Mouse (Mus musculus): ENCODE data around the gene 2210011C24Rik.
A peak's percentile ranks its signal among the peaks of the same experiment; 100 is the strongest.

2210011C24Rik gene

GRCm38 (mm10) chr8:84011705-84012498 lies at the start of gene 2210011C24Rik:
Gene 2210011C24Rik, minus strand, starts transcription at chr8:84012171.
- peak in 1 of 2 experiments; percentile 18 for DNase-seq (ENCODE audit: low read depth in 2 of 2, low spot score in 2 of 2)

DNA sequence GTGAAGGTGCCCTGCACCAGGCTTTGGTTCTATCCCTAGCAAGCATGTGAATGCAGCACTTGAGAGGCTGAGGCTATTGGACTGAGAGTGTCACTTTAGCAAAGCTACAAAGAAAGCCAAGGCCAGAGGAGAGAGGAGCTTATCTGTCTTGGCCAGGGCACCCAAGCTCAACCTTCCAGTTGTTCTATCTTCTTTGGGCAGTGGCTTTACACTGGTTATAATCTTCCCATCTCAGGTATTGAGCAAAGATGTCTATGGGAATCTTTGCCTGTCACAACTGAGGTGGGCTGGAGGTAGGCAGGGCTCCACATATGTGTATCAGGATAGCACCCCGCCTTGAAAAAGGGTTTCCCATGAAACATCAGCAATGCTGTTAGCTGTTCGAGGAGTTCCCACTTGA lies 48.3 kb upstream of the 2210011C24Rik start:
- no peak for DNase-seq (ENCODE audit: low read depth in 2 of 2, low spot score in 2 of 2)

DNA sequence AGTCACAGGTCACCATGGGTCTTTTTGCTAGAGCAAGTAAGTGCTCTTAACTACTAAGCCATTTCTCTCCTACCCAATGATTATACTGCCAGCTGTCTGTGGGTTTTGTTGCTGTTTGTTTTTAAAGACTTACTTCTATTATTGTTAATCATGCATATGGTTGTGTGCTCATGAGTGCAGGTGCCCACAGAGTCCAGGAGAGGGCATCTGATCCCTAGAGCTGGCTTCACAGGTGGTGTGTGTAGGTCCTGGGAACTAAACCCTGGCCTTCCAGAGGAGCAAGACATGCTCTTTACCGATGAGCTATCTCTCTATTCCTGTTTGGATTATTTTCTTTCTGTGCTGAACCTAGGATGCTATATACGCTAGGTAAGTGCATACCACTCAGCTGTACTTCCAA lies 47.3 kb upstream of the 2210011C24Rik start:
- DNase-seq (ENCODE audit: low read depth in 2 of 2, low spot score in 2 of 2) = no peak

GRCm38 (mm10) chr8:84057827-84058226 lies 45.9 kb upstream of the 2210011C24Rik start:
- DNase-seq (ENCODE audit: low read depth in 2 of 2, low spot score in 2 of 2) = no peak

- no peak for DNase-seq (ENCODE audit: low read depth in 2 of 2, low spot score in 2 of 2)
Measured at GRCm38 (mm10) chr8:84053229-84053628, 41.3 kb upstream of the 2210011C24Rik start.

GRCm38 (mm10) chr8:84052746-84053145 lies 40.8 kb upstream of the 2210011C24Rik start:
- DNase-seq (ENCODE audit: low read depth in 2 of 2, low spot score in 2 of 2) = no peak

GRCm38 (mm10) chr8:84048171-84048570 lies 36.2 kb upstream of the 2210011C24Rik start:
- DNase-seq (ENCODE audit: low read depth in 2 of 2, low spot score in 2 of 2) = no peak

DNA sequence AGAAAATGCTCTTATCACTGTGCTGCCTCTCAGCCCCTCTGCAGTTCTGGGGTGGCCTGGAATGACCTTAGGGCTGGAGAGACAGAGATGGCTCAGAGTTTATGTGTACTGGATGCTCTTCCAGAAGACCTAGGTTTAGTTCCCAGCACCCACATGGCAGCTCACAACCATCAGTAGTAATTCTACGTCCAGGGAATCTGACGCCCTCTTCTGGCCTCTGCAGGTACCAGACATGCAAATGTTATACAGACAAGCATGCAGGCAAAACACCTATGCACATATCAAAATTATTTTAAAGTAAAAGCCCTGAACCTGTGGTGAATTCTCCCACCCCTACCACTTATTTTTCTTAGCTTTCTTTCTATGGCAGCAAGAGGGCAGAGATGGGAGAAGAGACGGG lies 34.5 kb upstream of the 2210011C24Rik start:
- DNase-seq (ENCODE audit: low read depth in 2 of 2, low spot score in 2 of 2) = no peak

GRCm38 (mm10) chr8:84044900-84045299 lies 32.9 kb upstream of the 2210011C24Rik start, which contains the start of gene Rln3:
Gene Rln3, minus strand, starts transcription at chr8:84045000.
- DNase-seq (ENCODE audit: low read depth in 2 of 2, low spot score in 2 of 2) = no peak

- no peak for DNase-seq (ENCODE audit: low read depth in 2 of 2, low spot score in 2 of 2)
Measured at GRCm38 (mm10) chr8:84044103-84044502, 32.1 kb upstream of the 2210011C24Rik start.

DNA sequence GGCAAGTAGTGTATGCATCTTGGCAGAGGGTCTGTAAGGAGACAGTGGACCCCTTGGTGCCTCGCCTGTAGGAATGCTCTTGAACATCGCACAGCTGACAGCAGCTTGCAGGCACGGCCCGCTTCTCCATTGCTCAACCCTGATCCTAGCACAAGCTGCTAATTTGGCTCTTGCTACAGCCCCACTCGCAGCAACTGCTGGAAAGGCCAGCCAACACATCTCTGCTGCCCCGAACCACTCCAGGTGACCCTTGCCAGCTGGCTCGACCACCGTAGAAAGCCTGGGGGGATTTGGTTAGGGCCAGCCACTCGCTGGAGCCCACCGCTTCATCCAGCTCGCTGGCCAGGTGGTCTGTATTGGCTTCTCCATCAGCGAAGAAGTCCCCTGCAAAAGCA lies 31.0 kb upstream of the 2210011C24Rik start:
- no peak for DNase-seq (ENCODE audit: low read depth in 2 of 2, low spot score in 2 of 2)

GRCm38 (mm10) chr8:84042066-84042947 lies 30.3 kb upstream of the 2210011C24Rik start, which contains the start of gene Il27ra:
Gene Il27ra, minus strand, starts transcription at chr8:84042589.
- peak; percentile 75 to 78 for DNase-seq (ENCODE audit: low read depth in 2 of 2, low spot score in 2 of 2)

GRCm38 (mm10) chr8:84039050-84039449 lies 27.1 kb upstream of the 2210011C24Rik start:
- DNase-seq (ENCODE audit: low read depth in 2 of 2, low spot score in 2 of 2) = peak; percentile 75 to 82

DNA sequence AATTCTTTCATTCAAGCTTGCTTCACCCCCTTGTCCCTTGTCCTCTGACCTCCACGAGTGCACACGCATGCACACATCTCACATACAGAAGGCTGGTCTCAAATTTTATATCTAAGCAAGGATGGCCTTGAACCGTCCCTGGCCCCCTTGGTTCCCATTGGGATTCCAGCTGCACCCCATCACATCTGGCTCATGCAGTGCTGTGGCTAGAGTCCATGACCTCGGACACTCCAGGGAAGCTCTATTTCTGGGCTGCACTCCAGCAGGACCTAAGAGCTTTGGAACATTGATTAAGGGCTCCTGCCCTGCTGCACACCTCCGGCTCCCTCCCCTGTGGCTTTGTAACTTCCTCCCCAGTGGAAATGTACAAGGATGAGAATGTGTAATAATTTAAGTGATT lies 26.0 kb upstream of the 2210011C24Rik start:
- DNase-seq (ENCODE audit: low read depth in 2 of 2, low spot score in 2 of 2) = no peak

DNA sequence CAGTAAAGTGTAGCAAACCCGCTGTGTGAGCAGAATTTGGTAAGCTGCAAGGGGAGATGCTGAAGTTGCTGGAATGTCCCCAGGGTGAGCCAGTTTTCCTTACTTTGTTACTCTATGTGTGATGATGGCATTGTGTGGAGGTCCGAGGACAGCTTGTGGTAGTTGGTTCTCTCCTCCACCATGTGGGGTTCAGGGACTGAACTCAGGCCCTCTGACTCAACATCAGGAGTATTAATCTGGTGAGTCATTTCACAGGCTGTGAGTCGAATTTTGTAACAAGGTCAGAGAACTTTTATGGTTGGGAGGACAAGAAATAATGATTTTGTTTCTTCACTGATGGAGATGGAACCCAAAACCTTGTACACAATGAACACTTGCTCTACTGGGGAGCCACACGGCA lies 20.8 kb upstream of the 2210011C24Rik start:
- DNase-seq (ENCODE audit: low read depth in 2 of 2, low spot score in 2 of 2) = no peak

DNA sequence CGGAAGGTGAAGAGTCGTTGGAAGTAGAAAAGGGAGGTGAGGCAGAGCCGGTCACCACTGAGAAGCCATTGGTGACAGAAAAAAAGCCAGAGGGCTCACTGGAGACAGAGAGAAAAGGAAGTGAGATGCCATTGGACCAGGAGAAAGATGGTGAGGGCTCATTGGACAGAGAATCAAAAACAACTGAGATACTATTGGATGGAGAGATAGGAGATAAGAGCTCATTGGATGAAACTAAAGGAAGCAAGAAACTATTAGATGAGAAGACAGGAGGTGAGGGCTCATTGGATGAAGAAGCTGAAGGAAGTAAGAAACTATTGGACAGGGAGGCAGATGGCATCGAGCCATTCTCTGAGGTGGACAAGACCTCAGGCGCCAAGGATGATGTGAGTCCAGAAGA lies 17.3 kb upstream of the 2210011C24Rik start:
- no peak for DNase-seq (ENCODE audit: low read depth in 2 of 2, low spot score in 2 of 2)

GRCm38 (mm10) chr8:84027449-84027848 lies 15.5 kb upstream of the 2210011C24Rik start:
- DNase-seq (ENCODE audit: low read depth in 2 of 2, low spot score in 2 of 2) = no peak

DNA sequence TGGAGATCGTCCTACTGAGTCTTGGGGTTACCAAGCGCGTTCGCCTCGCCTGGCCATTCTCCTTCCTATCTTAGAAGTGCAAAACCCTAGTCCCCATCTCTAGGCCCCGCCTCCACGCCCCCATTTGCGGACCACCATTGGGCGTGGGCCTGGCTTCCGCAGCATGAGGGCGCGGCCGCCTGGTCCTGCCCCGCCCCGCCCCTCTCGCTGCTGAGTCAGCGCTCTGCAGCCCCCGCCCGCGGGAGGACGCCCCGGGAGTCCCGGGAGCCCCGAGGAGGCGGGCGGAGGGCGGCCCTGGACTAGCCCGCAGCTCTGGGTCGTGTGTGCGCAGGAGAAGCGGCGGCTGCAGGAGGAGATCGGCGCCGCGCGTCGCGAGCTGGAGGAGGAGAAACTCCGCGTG lies 13.9 kb upstream of the 2210011C24Rik start:
- no peak for DNase-seq (ENCODE audit: low read depth in 2 of 2, low spot score in 2 of 2)

DNA sequence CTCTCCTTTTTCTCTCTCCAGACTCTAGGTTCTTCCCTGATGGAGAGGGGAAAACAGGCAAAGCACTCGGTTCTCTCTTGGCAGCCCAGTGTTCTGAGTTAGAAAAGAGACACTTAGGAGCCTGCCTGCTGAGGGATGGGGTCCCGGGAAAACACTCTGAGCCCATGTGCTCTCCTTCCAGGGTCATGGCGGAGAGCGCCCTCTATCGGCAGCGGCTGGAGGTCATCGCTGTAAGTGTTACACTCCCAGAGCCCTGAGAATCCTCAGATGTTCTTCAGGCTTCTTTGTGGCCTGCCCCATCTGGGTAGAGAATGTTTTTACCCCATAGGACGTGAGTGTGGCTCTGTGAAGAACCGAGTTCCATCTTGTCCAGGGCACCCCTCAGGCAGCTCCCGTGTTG lies 12.2 kb upstream of the 2210011C24Rik start:
- DNase-seq (ENCODE audit: low read depth in 2 of 2, low spot score in 2 of 2) = peak; percentile 59 to 65

DNA sequence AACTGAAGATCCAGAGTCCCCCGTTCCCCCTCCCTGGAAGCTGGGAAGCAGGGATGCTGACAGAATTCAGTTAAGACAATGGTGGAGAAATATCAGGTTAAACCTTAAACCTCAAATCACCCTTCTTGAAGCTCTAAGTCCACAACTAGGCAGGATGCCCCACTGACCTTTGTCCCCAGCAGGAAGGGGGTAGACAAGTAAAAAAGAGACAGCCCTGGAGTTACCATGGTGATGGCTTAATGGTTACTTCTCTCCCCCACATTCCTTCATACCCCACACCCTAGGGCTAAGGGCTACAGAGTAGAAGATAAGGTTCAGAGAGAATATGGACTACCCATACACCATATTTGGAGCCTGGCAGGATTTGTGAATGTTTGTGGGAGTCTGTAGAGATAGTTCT lies 11.7 kb upstream of the 2210011C24Rik start:
- no peak for DNase-seq (ENCODE audit: low read depth in 2 of 2, low spot score in 2 of 2)

DNA sequence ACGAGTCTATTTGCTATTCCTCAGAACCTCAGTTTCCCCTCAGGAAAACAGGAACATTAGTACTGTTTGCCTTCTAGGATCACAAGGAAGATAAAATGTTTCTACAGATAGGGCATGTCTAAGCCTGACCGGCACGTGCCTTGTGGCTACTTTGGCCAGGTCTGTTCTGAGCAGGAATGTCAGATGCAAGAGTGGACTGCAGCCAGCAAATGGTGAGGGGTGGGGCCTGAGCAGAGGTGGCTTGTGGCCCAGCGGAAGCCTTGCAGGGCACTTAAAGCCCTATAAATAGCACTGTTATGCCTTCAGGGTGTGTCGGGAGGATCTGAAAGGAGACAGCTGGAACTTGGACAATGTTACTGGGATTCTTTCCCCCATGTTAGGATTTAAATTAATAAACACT lies 11.1 kb upstream of the 2210011C24Rik start:
- no peak for DNase-seq (ENCODE audit: low read depth in 2 of 2, low spot score in 2 of 2)

GRCm38 (mm10) chr8:84021569-84021968 lies 9.6 kb upstream of the 2210011C24Rik start:
- no peak for DNase-seq (ENCODE audit: low read depth in 2 of 2, low spot score in 2 of 2)
